Mouse (Mus musculus): ENCODE data around the gene Ssu72.

The Ssu72 gene

GRCm38 (mm10) chr4:155757011-155757410 lies 52.4 kb downstream of the Ssu72 start:
- no peak for DNase-seq

GRCm38 (mm10) chr4:155759862-155760612 lies 55.4 kb downstream of the Ssu72 start:
- DNase-seq, result peak; percentile 33

- DNase-seq, result peak; percentile 97 to 99
Observed at GRCm38 (mm10) chr4:155760613-155761355, 56.2 kb downstream of the Ssu72 start, which contains the start of gene Atad3a. TSS of gene Atad3a (minus strand) at chr4:155761093.

GRCm38 (mm10) chr4:155761356-155762099 lies 56.9 kb downstream of the Ssu72 start:
- no peak for DNase-seq

GRCm38 (mm10) chr4:155762357-155762756 lies 57.8 kb downstream of the Ssu72 start:
- DNase-seq, result no peak

GRCm38 (mm10) chr4:155769496-155769879 lies 64.9 kb downstream of the Ssu72 start:
- DNase-seq, result no peak

GRCm38 (mm10) chr4:155769880-155770512 lies 65.4 kb downstream of the Ssu72 start:
- DNase-seq, result peak; percentile 96

- DNase-seq, result no peak
Observed at GRCm38 (mm10) chr4:155770626-155771025, 66.0 kb downstream of the Ssu72 start.

- no peak for DNase-seq
Observed at GRCm38 (mm10) chr4:155771706-155772105, 67.1 kb downstream of the Ssu72 start.

GRCm38 (mm10) chr4:155772786-155773185 lies 68.2 kb downstream of the Ssu72 start:
- peak in 1 of 2 experiments; percentile 9 for DNase-seq

GRCm38 (mm10) chr4:155773335-155774078 lies 68.9 kb downstream of the Ssu72 start:
- DNase-seq, result peak in 1 of 2 experiments; percentile 7

GRCm38 (mm10) chr4:155774280-155774754 lies 69.7 kb downstream of the Ssu72 start, which contains the start of gene Vwa1:
TSS of gene Vwa1 (minus strand) at chr4:155774698.
- DNase-seq, result peak; percentile 83 to 87

- DNase-seq, result peak; percentile 59 to 60
Observed at GRCm38 (mm10) chr4:155774971-155775740, 70.6 kb downstream of the Ssu72 start.

- peak; percentile 75 to 76 for DNase-seq
Observed at GRCm38 (mm10) chr4:155775855-155776254, 71.3 kb downstream of the Ssu72 start.

GRCm38 (mm10) chr4:155776704-155777335 lies 72.2 kb downstream of the Ssu72 start:
- DNase-seq, result no peak

- peak in 1 of 2 experiments; percentile 25 for DNase-seq
Observed at GRCm38 (mm10) chr4:155777816-155778215, 73.2 kb downstream of the Ssu72 start.

- DNase-seq, result no peak
Observed at GRCm38 (mm10) chr4:155779498-155779897, 74.9 kb downstream of the Ssu72 start.

GRCm38 (mm10) chr4:155780895-155781294 lies 76.3 kb downstream of the Ssu72 start:
- DNase-seq, result no peak

Data from cerebellum, postnatal 36 days (tissue).